10 mouse cellular contexts compared by ENCODE assay signal in genomic region chr9:70241411-70241961, GRCm38 (mm10). TPM values are rescaled to one million over a fixed set of nuclear protein-coding genes. Genes with fewer than 3 reads are reported as not detected.
DNase-seq lines count a peak whose midpoint lies in the region; ATAC-seq and TF ChIP-seq lines count a peak whose summit lies in the region.
"Had no signal": no experiment of that assay in that cellular context is flagged by ENCODE, and none has a peak within 500 bp of the region (broad histone marks: within the 10 kb centered on the region; RNA-seq: fewer than 3 reads in every experiment).

No protein-coding gene starts in this region.

- no peak overlapping the region for H3K4me3 ChIP-seq in intestine, embryonic 14.5 days (ENCODE audit: low read depth, low read length)
- H3K4me3 ChIP-seq in limb, embryonic 12.5 days (replicated peaks), result no peak overlapping the region
- no peak overlapping the region for H3K4me3 ChIP-seq in hindbrain, postnatal 0 days (ENCODE audit: low read length)

- peak; percentile 60 for ATAC-seq in Patski
- ATAC-seq in intestine, embryonic 14.5 days (replicated peaks; ENCODE audit: low FRiP score, low TSS enrichment, low read depth), result peak; percentile 51; the same call in 1 of the 2 replicates
- ATAC-seq in limb, embryonic 12.5 days (ENCODE audit: insufficient number of reproducible peaks, insufficient read depth, low FRiP score, low TSS enrichment, low read depth), result no peak
- no peak for ATAC-seq in hindbrain, postnatal 0 days

- H3K36me3 ChIP-seq in intestine, embryonic 14.5 days (ENCODE audit: control insufficient read depth, insufficient read depth, low read length), result no peaks in the 10 kb centered on the region
- H3K36me3 ChIP-seq in limb, embryonic 12.5 days, result no peaks in the 10 kb centered on the region
- H3K36me3 ChIP-seq in hindbrain, postnatal 0 days (ENCODE audit: insufficient read depth, low read length), result no peaks in the 10 kb centered on the region

- H3K27ac ChIP-seq in intestine, embryonic 14.5 days (ENCODE audit: low read depth), result peak overlapping the region; percentile 82
- peak overlapping the region; percentile 81 for H3K27ac ChIP-seq in limb, embryonic 12.5 days
- H3K27ac ChIP-seq in hindbrain, postnatal 0 days, result no peak overlapping the region

- CTCF ChIA-PET in Patski (lab: Charles Lee), result interaction anchor here (1.4 to 1.7 kb wide), 4 partner anchors 16 to 47 kb away, joined by 3 to 5 read pairs (median 4); no protein-coding TSS in a partner anchor

- in situ Hi-C loops in Patski (cut with MboI; ENCODE audit: low pct_unique_long_range_greater_than_20kb), result no loop called here

- 24% methylated on average over 8 of the region's 8 CpGs for WGBS in intestine, embryonic 14.5 days
- WGBS in limb, embryonic 12.5 days, result 48% methylated on average over 8 of the region's 8 CpGs
- WGBS in hindbrain, postnatal 0 days, result 68% methylated on average over 8 of the region's 8 CpGs

- no peaks in the 10 kb centered on the region for H3K9me3 ChIP-seq in intestine, embryonic 14.5 days (ENCODE audit: control insufficient read depth, low read length)
- no peaks in the 10 kb centered on the region for H3K9me3 ChIP-seq in limb, embryonic 12.5 days
- H3K9me3 ChIP-seq in hindbrain, postnatal 0 days (ENCODE audit: low read length), result no peaks in the 10 kb centered on the region

- TF ChIP-seq CTCF in Patski (IDR thresholded peaks at IDR 0.05), result no peak
- TF ChIP-seq CTCF in hindbrain, postnatal 0 days (IDR thresholded peaks at IDR 0.05; ENCODE audit: low read depth), result no peak

- H3K4me2 ChIP-seq in intestine, embryonic 14.5 days (ENCODE audit: low read length), result peak overlapping the region; percentile 34
- peak overlapping the region; percentile 13; the same call in 1 of the 2 replicates for H3K4me2 ChIP-seq in limb, embryonic 12.5 days
- no peak overlapping the region for H3K4me2 ChIP-seq in hindbrain, postnatal 0 days (ENCODE audit: low read depth, low read length)

- H3K4me1 ChIP-seq in intestine, embryonic 14.5 days (replicated peaks; ENCODE audit: control insufficient read depth, insufficient read depth, low read length), result peaks cover 50% of the 10 kb centered on the region
- peaks cover 49% of the 10 kb centered on the region for H3K4me1 ChIP-seq in limb, embryonic 12.5 days (replicated peaks)
- H3K4me1 ChIP-seq in hindbrain, postnatal 0 days (ENCODE audit: insufficient read depth, low read length), result no peaks in the 10 kb centered on the region

- no peaks in the 10 kb centered on the region for H3K27me3 ChIP-seq in Patski
- no peaks in the 10 kb centered on the region for H3K27me3 ChIP-seq in intestine, embryonic 14.5 days (replicated peaks; ENCODE audit: control insufficient read depth, insufficient read depth, low read length)
- no peaks in the 10 kb centered on the region for H3K27me3 ChIP-seq in limb, embryonic 12.5 days
- no peaks in the 10 kb centered on the region for H3K27me3 ChIP-seq in hindbrain, postnatal 0 days (ENCODE audit: insufficient read depth, low read length)

- POLR2A ChIA-PET in Patski (lab: Charles Lee), result no interaction called here

- no peak overlapping the region for H3K9ac ChIP-seq in intestine, embryonic 14.5 days (ENCODE audit: low read length)
- H3K9ac ChIP-seq in limb, embryonic 12.5 days (replicated peaks), result no peak overlapping the region
- no peak overlapping the region for H3K9ac ChIP-seq in hindbrain, postnatal 0 days (replicated peaks; ENCODE audit: low read length)

- DNase-seq in Patski (ENCODE audit: low read depth, low spot score), result no peak
- peak; percentile 59 for DNase-seq in intestine, embryonic 14.5 days (ENCODE audit: low spot score)
- peak; percentile 42 for DNase-seq in lung, postnatal 14 days
- DNase-seq in c-Kit-positive CD71-positive TER-119-positive erythroid progenitor cells, embryonic 14.5 days (ENCODE audit: low spot score), result no peak
- DNase-seq in neural tube, embryonic 10.5 days (ENCODE audit: extremely low spot score, low spot score), result no peak
- no peak for DNase-seq in frontal cortex, postnatal 36 days (ENCODE audit: low spot score in 2 of 2)
- no peak for DNase-seq in hindbrain, postnatal 0 days (ENCODE audit: low spot score)
- DNase-seq: cerebellum, postnatal 25 days; gastrocnemius, postnatal 25 days had no signal

RNA-seq across cellular contexts. Expression of gene Myo1e, which starts 34.3 kb away (rescaled TPM):
- 78.5 TPM for polyA plus RNA-seq in Patski (2021)
- polyA plus RNA-seq in intestine, embryonic 14.5 days (2014; fragmentation: Nextera tagmentation; extraction: Ambion mirVana), result 17.0 and 17.4 TPM in 2 replicates
- 24.6 and 26.8 TPM in 2 replicates for polyA plus RNA-seq in limb, embryonic 12.5 days (2016; fragmentation: Nextera tagmentation; extraction: Ambion mirVana)
- total RNA-seq in hindbrain, postnatal 0 days (2014; rRNA removed), result 5.7 and 8.9 TPM in 2 replicates
- polyA plus RNA-seq in hindbrain, postnatal 0 days (2015; fragmentation: Nextera tagmentation; extraction: Ambion mirVana), result 5.4 and 6.5 TPM in 2 replicates

Comparison
In these comparisons a context has a peak if more than half of its experiments do, and no peak if none do; other contexts are left out.
1. ATAC-seq: peak in Patski (single experiment) and intestine, embryonic 14.5 days (single experiment); none in limb, embryonic 12.5 days (single experiment) and hindbrain, postnatal 0 days (single experiment).
2. DNase-seq: peak in intestine, embryonic 14.5 days (single experiment) and lung, postnatal 14 days (single experiment); none in Patski (single experiment), c-Kit-positive CD71-positive TER-119-positive erythroid progenitor cells, embryonic 14.5 days (single experiment), neural tube, embryonic 10.5 days (single experiment), frontal cortex, postnatal 36 days (0 of 2) and hindbrain, postnatal 0 days (single experiment).